Mouse (Mus musculus): ENCODE measurements around the gene Dcst2.

GRCm38 (mm10) chr3:89347916-89348315 is 13.9 kb upstream of the Dcst2 start:
- TF ChIP-seq MAX (IDR thresholded peaks at IDR 0.05; ENCODE audit: low read depth), result no peak
- TF ChIP-seq USF1 (IDR thresholded peaks at IDR 0.05; ENCODE audit: low read depth), result no peak
- no peak for TF ChIP-seq POLR2A (IDR thresholded peaks at IDR 0.05; ENCODE audit: insufficient read length, low read depth)
- no peak for TF ChIP-seq SRF (IDR thresholded peaks at IDR 0.05; ENCODE audit: control insufficient read depth, insufficient read length, low read depth)
- no peak for TF ChIP-seq TCF12 (IDR thresholded peaks at IDR 0.05; ENCODE audit: insufficient read depth, poor library complexity, severe bottlenecking)
- TF ChIP-seq TCF3 (IDR thresholded peaks at IDR 0.05; ENCODE audit: insufficient read length, low read depth), result no peak
- TF ChIP-seq E2F4 (IDR thresholded peaks at IDR 0.05; ENCODE audit: insufficient read depth), result no peak
- no peak for TF ChIP-seq MYOD1 (IDR thresholded peaks at IDR 0.05; ENCODE audit: control insufficient read depth in 1 of 3, insufficient read length in 2 of 3, low read depth in 2 of 3)
